Mouse (Mus musculus) hematopoietic stem cell, adult 5-6 weeks (primary cell): ENCODE data around the gene Bak1. TPM values are rescaled to one million over a fixed set of nuclear protein-coding genes. Genes with fewer than 3 reads are reported as not detected.

Source experiments
- ATAC-seq, 2 experiments: fragments of 125-278 bp in 1 of 2; replicated peaks in 1 of 2; 2 replicates each; pipeline ENCODE4 v1.8.0; 2016 to 2017; ENCODE audit warnings: inconsistent platforms in 2 of 2, mild to moderate bottlenecking in 2 of 2, moderate number of reproducible peaks in 2 of 2, low read depth in 1 of 2, moderate TSS enrichment in 1 of 2; ENCODE audit not compliant: low FRiP score in 2 of 2, poor library complexity in 2 of 2, severe bottlenecking in 2 of 2, insufficient read depth in 1 of 2, low TSS enrichment in 1 of 2
- total RNA-seq: library from RNA; stranded (forward); fragments of 172-1452, 232-1000 nt; gene quantifications from 2 replicates; pipeline ENCODE4 v1.2.3, GENCODE M21; 2017

Bak1 gene
- total RNA-seq, 1 experiment from 2014 or later: 42.1 TPM

GRCm38 (mm10) chr17:27030896-27031295 is 2.1 kb upstream of the Bak1 start:
- ATAC-seq: no peak

GRCm38 (mm10) chr17:27029431-27029830 is 622 bp upstream of the Bak1 start:
- ATAC-seq: no peak

GRCm38 (mm10) chr17:27028284-27028795 is 469 bp downstream of the Bak1 start:
- ATAC-seq: peak; percentile 78 to 83

- peak; percentile 54 to 60 for ATAC-seq
These were observed 1.1 kb downstream of the Bak1 start for GRCm38 (mm10) chr17:27027460-27028283.

- ATAC-seq: no peak
These were observed 2.9 kb downstream of the Bak1 start for GRCm38 (mm10) chr17:27025951-27026350.

- no peak for ATAC-seq
These were observed 3.4 kb downstream of the Bak1 start for GRCm38 (mm10) chr17:27025326-27025902.

- ATAC-seq: no peak
These were observed 5.5 kb downstream of the Bak1 start for GRCm38 (mm10) chr17:27023342-27023741.

- no peak for ATAC-seq
These were observed 7.1 kb downstream of the Bak1 start for GRCm38 (mm10) chr17:27021736-27022135.

GRCm38 (mm10) chr17:27021076-27021475 is 7.7 kb downstream of the Bak1 start:
- ATAC-seq: no peak

- ATAC-seq: no peak
These were observed 10.1 kb downstream of the Bak1 start for GRCm38 (mm10) chr17:27018555-27019196.

- ATAC-seq: peak; percentile 72 to 77
These were observed 11.0 kb downstream of the Bak1 start for GRCm38 (mm10) chr17:27017564-27018499.

- no peak for ATAC-seq
These were observed 15.9 kb downstream of the Bak1 start for GRCm38 (mm10) chr17:27012909-27013308.

GRCm38 (mm10) chr17:27011998-27012672 is 16.7 kb downstream of the Bak1 start:
- peak; percentile 89 for ATAC-seq

GRCm38 (mm10) chr17:27011167-27011566 is 17.6 kb downstream of the Bak1 start:
- ATAC-seq: no peak

- ATAC-seq: no peak
These were observed 20.5 kb downstream of the Bak1 start for GRCm38 (mm10) chr17:27008277-27008676.

GRCm38 (mm10) chr17:27005644-27006043 is 23.2 kb downstream of the Bak1 start:
- ATAC-seq: peak; percentile 40 to 51
